Mouse (Mus musculus): ENCODE measurements around the gene Cacna2d2. TPM values are rescaled to one million over a fixed set of nuclear protein-coding genes. Genes with fewer than 3 reads are reported as not detected.

Gene Cacna2d2
- polyA plus RNA-seq, 1 experiment from 2014 or later, result 6.8 TPM

DNA sequence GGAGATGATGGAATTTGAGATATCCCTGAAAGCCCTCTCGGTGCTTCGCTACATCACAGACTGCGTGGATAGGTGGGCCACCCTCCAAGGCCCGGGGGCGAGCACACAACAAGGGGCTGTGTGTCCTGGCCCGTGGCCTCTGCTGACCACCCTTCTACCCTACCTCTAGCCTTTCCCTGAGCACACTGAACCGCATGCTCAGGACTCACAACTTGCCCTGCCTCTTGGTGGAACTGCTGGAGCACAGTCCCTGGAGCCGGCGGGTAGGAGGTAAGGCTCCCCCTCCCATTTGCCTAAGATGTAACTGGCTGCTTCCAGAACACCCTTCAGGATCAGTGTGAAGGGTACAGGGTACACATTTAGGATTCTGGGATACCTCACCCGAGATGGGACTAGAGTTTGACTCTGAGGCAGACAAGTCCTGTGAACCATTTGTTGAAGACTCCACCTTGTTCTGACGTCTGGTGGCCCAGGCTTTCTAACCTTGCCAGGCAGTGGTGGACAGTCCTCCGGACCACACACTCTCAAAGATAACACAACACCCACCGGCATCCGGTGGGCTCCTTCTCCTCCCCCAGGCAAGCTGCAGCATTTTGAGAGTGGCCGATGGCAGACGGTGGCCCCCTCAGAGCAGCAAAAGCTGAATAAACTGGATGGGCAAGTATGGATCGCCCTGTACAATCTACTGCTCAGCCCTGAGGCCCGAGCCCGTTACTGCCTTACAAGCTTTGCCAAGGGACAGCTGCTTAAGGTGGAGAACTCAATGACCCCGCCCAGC lies 150.1 kb downstream of the Cacna2d2 start:
- 76% methylated on average over 20 of the region's 20 CpGs for WGBS
- DNase-seq (ENCODE audit: low spot score), result no peak
- Histone ChIP-seq H3K4me1 (peaks cover 74% of the 10 kb centered on the region), H3K4me3 (no peak overlapping the region), H3K27ac (no peak overlapping the region), H3K27me3 (ENCODE audit: insufficient read depth, poor library complexity, severe bottlenecking) (peaks cover 53% of the 10 kb centered on the region), H3K36me3 (peaks cover 9% of the 10 kb centered on the region), H3K9me3 (no peaks in the 10 kb centered on the region)

DNA sequence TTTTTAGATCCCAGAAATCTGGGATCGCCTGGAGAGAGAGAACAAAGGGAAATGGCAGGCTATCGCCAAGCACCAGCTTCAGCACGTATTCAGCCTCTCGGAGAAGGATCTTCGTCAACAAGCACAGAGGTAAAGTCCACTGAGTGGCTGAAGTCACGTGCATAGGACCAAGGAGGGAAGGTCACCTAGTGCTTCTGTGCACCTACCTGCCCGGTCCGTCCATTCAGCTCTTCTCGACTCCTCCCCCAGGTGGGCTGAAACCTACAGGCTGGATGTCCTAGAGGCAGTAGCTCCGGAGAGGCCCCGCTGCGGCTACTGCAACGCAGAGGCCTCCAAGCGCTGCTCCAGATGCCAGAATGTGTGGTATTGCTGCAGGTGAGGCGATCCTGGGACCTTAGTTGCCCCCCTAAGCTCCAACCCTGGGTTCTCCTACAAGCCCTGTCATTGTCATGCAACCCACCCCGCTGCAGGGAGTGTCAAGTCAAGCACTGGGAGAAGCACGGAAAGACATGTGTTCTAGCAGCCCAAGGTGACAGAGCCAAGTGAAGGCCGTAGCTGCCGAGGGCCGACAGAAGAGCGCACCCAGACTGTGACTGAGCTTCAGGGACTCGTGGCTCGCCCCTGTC lies 151.2 kb downstream of the Cacna2d2 start:
- no peak for DNase-seq (ENCODE audit: low spot score)
- H3K9me3 ChIP-seq, result no peaks in the 10 kb centered on the region
- H3K4me3 ChIP-seq, result peak overlapping the region; percentile 70
- peaks cover 70% of the 10 kb centered on the region for H3K4me1 ChIP-seq
- H3K27ac ChIP-seq, result peak overlapping the region; percentile 87
- WGBS, result 25% methylated on average over 23 of the region's 23 CpGs
- H3K27me3 ChIP-seq (ENCODE audit: insufficient read depth, poor library complexity, severe bottlenecking), result peaks cover 53% of the 10 kb centered on the region
- H3K36me3 ChIP-seq, result no peaks in the 10 kb centered on the region; the same call in 1 of the 2 replicates

DNA sequence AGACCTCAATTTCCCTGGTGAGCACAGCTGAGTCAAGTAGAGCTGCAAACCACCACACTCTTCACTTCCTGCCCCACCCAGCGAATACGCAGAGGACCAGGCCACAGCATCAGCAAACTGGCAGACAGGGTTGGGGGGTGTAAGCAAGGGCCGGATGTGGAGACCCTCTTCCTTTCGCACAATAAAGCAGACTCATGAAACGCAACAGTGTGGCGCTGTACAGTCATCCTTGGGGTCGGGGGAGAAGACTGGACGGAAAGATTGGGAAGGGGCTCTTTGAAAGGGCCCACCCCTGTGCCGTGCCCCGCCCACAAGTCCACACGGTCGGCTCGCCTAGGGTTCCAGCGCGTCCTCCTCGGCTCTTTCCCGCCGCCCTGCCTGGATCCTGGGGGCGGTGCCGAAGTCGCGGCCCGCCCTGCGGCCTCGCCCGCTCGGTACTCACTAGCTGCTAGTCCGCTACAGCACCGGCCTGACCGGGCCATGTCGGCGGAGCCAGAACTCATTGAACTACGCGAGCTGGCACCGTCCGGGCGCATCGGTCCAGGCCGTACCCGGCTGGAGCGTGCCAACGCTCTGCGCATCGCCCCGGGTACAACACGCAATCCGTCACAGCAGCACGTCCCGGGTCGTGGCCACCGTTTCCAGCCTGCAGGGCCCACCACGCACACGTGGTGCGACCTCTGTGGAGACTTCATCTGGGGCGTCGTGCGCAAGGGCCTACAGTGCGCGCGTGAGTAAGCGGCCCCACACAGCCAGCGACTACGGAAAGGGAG lies 151.9 kb downstream of the Cacna2d2 start, which contains the start of gene Rassf1:
Rassf1 (plus strand) TSS at position 439 of the 773 bp plus-strand sequence.
- H3K4me3 ChIP-seq, result peak within 1 kb of the TSS; percentile 70
- DNase-seq (ENCODE audit: low spot score), result peak; percentile 88
- H3K27ac ChIP-seq, result peak within 1 kb of the TSS; percentile 87
- peaks cover 2% of the 10 kb centered on the region for H3K36me3 ChIP-seq
- peaks cover 53% of the 10 kb centered on the region for H3K27me3 ChIP-seq (ENCODE audit: insufficient read depth, poor library complexity, severe bottlenecking)
- WGBS, result under 1% methylated on average over 63 of the region's 63 CpGs
- no peaks in the 10 kb centered on the region for H3K9me3 ChIP-seq
- peaks cover 73% of the 10 kb centered on the region for H3K4me1 ChIP-seq

DNA sequence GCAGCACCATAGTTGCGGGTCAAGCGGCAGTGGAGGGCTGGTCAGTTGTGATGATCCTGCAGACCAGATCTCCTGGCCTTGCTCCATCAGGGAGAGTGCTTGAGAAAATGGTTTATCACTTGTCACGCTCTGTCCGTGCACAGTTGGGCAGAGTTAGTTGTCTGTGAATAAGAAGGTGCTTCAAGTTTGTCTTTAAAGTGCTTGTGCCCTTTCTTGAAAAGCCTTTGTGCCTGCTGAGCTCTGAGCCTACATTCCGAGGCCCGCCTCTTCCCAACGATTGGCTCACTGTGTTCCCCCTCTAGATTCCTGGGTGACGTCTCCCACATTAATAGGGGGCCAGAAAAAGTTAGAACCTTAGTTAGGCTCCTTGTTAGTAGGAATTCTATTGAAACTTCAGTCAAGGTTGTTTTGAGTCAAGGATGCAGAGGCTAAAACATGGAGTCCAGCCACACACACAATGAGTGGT lies 152.5 kb downstream of the Cacna2d2 start:
- no peaks in the 10 kb centered on the region for H3K9me3 ChIP-seq
- DNase-seq (ENCODE audit: low spot score), result no peak
- H3K27me3 ChIP-seq (ENCODE audit: insufficient read depth, poor library complexity, severe bottlenecking), result peaks cover 53% of the 10 kb centered on the region
- H3K36me3 ChIP-seq, result peaks cover 6% of the 10 kb centered on the region
- WGBS, result 11% methylated on average over 8 of the region's 8 CpGs
- H3K27ac ChIP-seq, result peak overlapping the region; percentile 87
- H3K4me3 ChIP-seq, result peak overlapping the region; percentile 70
- H3K4me1 ChIP-seq, result peaks cover 73% of the 10 kb centered on the region

DNA sequence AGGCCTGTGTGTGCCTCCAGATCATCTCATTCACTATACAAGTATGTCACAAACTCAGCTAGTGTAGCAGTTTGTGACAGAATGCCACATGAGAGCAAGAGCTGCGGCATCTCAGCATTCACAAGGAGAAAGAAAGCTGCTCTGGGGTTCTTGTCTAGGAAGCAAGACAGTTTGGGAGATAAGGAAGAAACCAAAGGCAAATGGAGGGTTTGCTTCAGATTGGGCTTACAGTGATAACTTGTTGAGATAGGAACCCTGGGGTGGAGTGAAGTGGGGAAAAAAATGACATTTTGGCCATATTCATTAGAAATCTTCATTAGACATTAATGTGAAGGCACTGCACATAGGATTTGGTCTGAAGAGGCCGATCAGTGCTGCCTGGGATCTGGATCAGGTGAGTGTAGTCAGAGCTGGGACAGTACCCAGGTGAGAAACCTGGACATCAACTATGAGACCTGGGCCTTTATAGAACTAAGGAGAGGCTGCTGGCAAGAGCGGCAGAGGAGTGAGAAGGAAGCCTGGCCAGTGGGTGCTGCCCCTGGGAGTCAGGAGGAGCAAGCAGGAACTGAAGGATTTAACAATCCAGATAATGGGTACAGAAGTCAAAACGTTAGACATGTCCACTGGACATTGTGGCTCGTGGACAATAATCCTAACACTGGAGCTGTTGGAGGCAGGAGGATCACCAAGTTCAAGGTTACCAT lies 153.4 kb downstream of the Cacna2d2 start:
- Histone ChIP-seq H3K4me1 (peaks cover 65% of the 10 kb centered on the region), H3K27me3 (ENCODE audit: insufficient read depth, poor library complexity, severe bottlenecking) (peaks cover 47% of the 10 kb centered on the region), H3K9me3 (no peaks in the 10 kb centered on the region), H3K36me3 (peaks cover 15% of the 10 kb centered on the region), H3K4me3 (peak overlapping the region; percentile 84; the same call in 1 of the 2 replicates), H3K27ac (no peak overlapping the region)
- no peak for DNase-seq (ENCODE audit: low spot score)
- WGBS, result 75% methylated on average over 5 of the region's 5 CpGs

DNA sequence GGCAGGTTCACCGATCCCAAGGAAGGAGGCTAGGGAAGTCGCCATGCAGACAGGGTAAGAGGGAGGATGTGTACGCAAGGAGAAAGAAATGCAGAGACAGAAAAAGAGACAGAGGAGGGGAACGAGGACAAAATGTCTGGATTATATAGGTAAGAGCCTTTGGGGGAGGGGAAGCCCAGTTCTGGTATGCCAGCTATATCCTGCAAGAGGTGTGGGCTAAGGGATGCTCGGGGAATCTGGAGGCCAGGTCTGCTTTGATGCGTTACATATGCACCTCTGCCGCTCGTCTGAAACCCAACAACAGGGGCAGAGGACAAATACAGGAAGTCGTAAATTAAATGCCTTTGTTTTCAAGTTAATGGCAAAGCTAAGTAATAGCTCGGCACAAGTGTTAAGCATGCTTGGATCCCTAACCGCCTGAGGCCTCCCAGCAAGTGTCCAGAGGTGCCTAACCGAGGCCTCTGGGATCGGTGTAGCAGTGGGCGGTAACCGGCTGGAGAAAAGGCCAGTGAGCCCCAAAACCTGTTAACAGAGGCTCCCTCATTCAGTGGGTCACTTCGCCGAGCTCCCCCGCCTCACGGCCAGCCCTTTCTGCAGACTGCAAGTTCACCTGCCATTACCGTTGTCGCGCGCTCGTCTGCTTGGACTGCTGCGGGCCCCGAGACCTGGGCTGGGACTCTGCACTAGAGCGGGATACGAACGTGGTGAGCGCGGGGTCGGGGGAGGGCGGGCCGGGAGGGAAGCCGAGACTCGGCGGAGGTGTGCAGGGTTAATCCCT lies 154.3 kb downstream of the Cacna2d2 start:
- Histone ChIP-seq H3K27me3 (ENCODE audit: insufficient read depth, poor library complexity, severe bottlenecking) (peaks cover 38% of the 10 kb centered on the region), H3K9me3 (no peaks in the 10 kb centered on the region), H3K27ac (peak overlapping the region; percentile 96), H3K4me1 (peaks cover 62% of the 10 kb centered on the region), H3K4me3 (peak overlapping the region; percentile 84), H3K36me3 (peaks cover 24% of the 10 kb centered on the region)
- DNase-seq (ENCODE audit: low spot score), result no peak
- 8% methylated on average over 37 of the region's 37 CpGs for WGBS

DNA sequence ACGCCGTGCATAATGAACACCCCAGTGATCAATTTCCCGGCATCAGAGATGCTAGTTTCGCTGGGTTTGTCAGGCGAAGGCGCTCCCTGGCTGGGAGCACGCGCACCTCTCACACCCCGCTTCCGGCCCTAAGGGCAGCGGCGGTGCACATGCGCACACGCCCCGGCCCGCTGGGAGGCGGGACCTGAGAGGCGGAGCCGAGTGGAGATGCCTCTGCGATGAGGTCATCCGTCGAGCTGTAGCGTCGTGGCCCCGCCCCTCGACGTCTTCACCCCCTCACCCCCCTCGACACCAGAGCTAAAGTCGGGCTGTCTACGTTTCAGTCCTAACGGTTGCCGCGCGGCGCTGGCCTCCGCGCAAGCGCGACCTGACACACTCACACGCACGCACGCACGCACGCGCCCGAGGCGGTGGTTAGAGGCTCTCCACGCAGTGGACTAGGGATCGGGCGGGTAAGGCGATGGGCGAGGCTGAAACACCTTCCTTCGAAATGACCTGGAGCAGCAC lies 155.0 kb downstream of the Cacna2d2 start:
- WGBS, result 0% methylated on average over 53 of the region's 53 CpGs
- H3K27ac ChIP-seq, result peak overlapping the region; percentile 96
- H3K27me3 ChIP-seq (ENCODE audit: insufficient read depth, poor library complexity, severe bottlenecking), result peaks cover 32% of the 10 kb centered on the region
- H3K4me3 ChIP-seq, result peak overlapping the region; percentile 84
- peak; percentile 99 for DNase-seq (ENCODE audit: low spot score)
- H3K36me3 ChIP-seq, result peaks cover 31% of the 10 kb centered on the region
- no peaks in the 10 kb centered on the region for H3K9me3 ChIP-seq
- H3K4me1 ChIP-seq, result peaks cover 62% of the 10 kb centered on the region

DNA sequence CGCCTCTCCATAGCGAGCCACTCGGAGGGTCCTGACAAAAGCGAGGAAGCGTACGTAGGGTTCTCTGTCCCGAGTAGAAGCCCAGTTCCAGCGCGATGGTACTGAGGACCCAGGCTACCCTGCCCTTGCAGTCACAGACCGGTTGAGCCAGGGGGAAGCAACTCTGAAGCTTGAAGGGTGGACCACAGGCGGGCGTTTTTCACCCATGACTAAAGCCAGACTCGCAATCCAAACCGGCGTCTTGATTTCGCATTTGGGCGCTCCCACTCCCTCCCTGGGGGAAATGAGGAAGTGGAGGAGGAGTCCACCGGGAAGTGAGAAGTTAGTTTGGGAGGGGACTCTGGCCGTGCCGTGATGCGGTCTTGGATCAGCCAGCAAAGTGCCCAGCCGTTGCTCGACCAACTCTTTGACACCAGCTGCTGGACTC lies 155.6 kb downstream of the Cacna2d2 start:
- Histone ChIP-seq H3K36me3 (peaks cover 37% of the 10 kb centered on the region), H3K9me3 (no peaks in the 10 kb centered on the region), H3K27ac (peak overlapping the region; percentile 96), H3K27me3 (ENCODE audit: insufficient read depth, poor library complexity, severe bottlenecking) (peaks cover 25% of the 10 kb centered on the region), H3K4me3 (peak overlapping the region; percentile 84), H3K4me1 (peaks cover 56% of the 10 kb centered on the region)
- DNase-seq (ENCODE audit: low spot score), result peak; percentile 87
- WGBS, result under 1% methylated on average over 23 of the region's 23 CpGs

DNA sequence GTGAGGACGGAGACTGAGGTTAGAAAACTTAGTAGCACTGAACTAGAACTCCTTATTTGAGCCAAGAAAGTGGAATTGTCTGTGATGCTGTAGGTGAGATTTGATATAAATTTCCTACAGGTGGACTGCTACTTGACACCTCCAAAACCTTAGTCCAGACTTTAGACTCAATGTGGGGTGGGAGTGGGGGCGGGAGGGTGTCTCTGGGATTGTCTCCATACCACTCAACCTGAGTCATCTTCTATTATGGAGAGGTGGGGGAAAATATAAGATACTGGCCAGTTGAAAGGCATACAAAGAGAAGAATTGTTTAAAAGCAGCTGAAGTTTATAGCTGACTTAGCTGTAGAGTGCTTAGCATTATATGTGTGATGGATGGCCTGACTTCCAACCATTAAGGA lies 156.3 kb downstream of the Cacna2d2 start:
- Histone ChIP-seq H3K4me1 (peaks cover 50% of the 10 kb centered on the region), H3K36me3 (peaks cover 44% of the 10 kb centered on the region), H3K9me3 (no peaks in the 10 kb centered on the region), H3K4me3 (peak overlapping the region; percentile 84), H3K27ac (peak overlapping the region; percentile 96), H3K27me3 (ENCODE audit: insufficient read depth, poor library complexity, severe bottlenecking) (peaks cover 18% of the 10 kb centered on the region)
- DNase-seq (ENCODE audit: low spot score), result no peak
- 38% methylated on average over 2 of the region's 2 CpGs for WGBS

DNA sequence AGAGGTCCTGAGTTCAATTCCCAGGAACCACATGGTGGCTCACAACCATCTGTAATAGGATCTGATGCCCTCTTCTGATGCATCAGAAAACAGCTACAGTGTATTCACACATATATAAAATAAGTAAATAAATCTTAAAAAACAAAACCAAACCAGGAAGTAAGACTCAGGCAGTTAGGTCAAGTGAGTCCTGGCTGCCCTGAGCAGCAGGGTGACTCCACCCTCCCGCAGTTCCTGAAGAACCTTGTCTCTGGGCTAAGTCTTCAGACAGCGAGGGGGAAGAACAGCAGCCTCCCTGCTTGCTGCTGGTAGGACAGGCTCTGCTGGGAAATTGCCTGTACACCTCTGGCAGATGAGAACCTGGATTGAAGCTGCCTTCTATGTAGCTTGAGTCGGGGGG lies 156.9 kb downstream of the Cacna2d2 start:
- peaks cover 12% of the 10 kb centered on the region; the same call in 1 of the 2 replicates for H3K27me3 ChIP-seq (ENCODE audit: insufficient read depth, poor library complexity, severe bottlenecking)
- 67% methylated on average over 3 of the region's 3 CpGs for whole genome bisulfite sequencing
- peak overlapping the region; percentile 96; the same call in 1 of the 2 replicates for H3K27ac ChIP-seq
- DNase-seq (ENCODE audit: low spot score), result no peak
- H3K4me1 ChIP-seq, result peaks cover 43% of the 10 kb centered on the region
- H3K4me3 ChIP-seq, result peak overlapping the region; percentile 84
- peaks cover 50% of the 10 kb centered on the region for H3K36me3 ChIP-seq
- no peaks in the 10 kb centered on the region for H3K9me3 ChIP-seq

DNA sequence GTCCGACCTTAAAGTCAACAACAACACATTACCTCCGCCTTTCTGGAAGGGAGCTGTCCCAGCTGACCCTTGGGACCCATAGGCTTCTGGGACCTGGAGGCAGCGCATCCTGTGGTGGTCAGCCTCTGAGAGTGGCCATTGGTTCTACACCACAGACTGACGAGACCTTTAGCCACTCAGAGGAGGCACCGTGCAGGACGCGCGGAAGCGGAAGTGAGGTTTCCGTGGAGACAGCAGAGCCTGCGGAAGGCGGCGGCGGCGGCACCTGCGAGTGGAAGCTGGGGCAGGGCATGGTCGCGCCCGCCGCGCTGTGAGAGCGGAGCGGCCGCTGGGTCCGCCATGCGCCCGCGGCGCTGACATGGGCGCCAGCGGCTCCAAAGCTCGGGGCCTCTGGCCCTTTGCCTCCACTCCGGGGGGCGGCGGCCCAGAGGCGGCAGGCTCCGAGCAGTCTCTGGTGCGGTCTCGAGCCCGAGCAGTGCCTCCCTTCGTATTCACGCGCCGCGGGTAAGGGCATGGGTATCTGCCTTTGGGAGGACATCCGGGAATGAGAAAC lies 163.7 kb downstream of the Cacna2d2 start, which contains the start of gene Tusc2:
Tusc2 (plus strand) TSS at position 227 of the 553 bp plus-strand sequence.
- H3K27me3 ChIP-seq (ENCODE audit: insufficient read depth, poor library complexity, severe bottlenecking), result no peaks in the 10 kb centered on the region
- peaks cover 38% of the 10 kb centered on the region for H3K4me1 ChIP-seq
- peaks cover 58% of the 10 kb centered on the region for H3K36me3 ChIP-seq
- peak; percentile 99 for DNase-seq (ENCODE audit: low spot score)
- no peaks in the 10 kb centered on the region for H3K9me3 ChIP-seq
- H3K4me3 ChIP-seq, result peak within 1 kb of the TSS; percentile 91
- under 1% methylated on average over 46 of the region's 46 CpGs for WGBS
- H3K27ac ChIP-seq, result peak within 1 kb of the TSS; percentile 85

Data from heart, embryonic 10.5 days (tissue).